Mouse (Mus musculus): Measurements from ENCODE around the gene Gcm1.

DNA sequence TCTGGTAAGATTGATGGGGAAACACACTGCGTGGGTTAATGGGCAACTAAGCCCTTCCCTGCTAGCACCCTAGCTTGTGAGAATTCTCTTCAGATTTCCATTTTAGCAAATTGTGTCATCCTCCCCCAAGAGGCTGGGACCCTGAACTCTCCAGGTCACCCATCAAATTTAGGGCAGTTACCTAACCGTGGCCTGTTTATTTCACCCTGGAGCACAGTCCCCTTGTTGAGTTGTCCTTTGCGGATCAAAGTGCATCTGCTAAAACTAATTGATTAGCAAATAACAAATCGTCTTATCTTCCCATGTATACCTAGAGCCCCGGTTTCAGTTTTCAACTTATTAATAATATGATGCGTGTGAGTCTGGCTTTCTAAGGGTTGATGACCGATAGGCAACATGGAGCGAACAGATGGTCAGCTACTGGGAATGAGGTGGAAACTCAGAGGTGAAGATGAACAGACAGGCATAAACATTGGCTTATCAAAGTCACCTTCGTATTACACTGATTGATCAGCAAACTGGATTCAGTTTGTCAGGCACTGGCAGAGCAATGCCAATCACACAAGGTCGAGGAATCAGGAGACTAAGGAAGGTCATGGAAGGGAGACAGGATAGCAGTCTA, 20.8 kb upstream of the Gcm1 start:
- no peak for TF ChIP-seq CTCF (IDR thresholded peaks at IDR 0.05; ENCODE audit: low read depth)
- TF ChIP-seq EP300 (IDR thresholded peaks at IDR 0.05; ENCODE audit: low read depth), result no peak

Data from liver, embryonic 14.5 days (tissue).